Mouse (Mus musculus) E14TG2a.4 (cell line): ENCODE measurements around the gene Noa1.

Source experiments
- CTCF ChIP-seq: conservative IDR thresholded peaks from 2 replicates; pipeline ENCODE4 v1.5.1; 2014; ENCODE audit warnings: low read length
- NANOG ChIP-seq: IDR thresholded peaks from 2 replicates; pipeline ENCODE4 v1.6.1; 2014; ENCODE audit warnings: borderline replicate concordance, low read length, mixed read lengths
- POU5F1 ChIP-seq: IDR thresholded peaks from 2 replicates; pipeline ENCODE4 v1.6.1; 2014; ENCODE audit warnings: low read length, borderline replicate concordance

DNA sequence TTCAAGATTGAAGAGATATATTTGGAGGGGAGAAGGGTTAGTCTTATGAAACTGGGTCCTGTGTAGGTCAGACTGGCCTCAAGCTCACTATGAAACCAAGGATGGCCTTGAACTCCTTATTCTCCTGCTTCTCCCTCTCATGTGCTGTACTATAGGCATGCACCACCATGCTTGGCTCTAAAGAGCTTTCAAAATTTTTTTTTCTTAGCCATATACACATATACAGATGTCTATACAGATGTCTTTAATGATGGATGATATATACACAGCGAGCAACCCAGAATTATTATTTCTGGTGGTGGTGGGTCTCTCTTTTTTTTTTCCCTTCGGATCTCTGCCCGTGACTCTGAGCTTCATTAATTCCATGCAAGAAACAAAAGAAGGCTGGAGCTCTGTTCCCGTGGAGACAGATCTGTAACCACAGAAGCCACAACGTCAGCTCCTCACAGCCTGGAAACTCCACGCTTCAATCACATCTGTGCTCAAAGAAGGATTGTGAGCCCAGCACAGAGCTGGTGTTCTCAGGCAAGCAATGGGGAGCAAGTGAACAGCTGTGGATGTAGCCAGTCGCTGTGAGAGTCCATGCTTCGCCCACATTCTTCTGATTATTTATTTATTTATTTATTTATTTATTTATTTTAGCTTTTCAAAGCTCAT lies 65.4 kb downstream of the Noa1 start:
- TF ChIP-seq CTCF (no peak), NANOG (no peak), POU5F1 (no peak)
